Mouse (Mus musculus): ENCODE measurements at regions not wholly inside any gene's neighbourhood (a gene's known extent, or its start where the extent isn't known, plus 50 kb on each side); places are given as distances from the start of the nearest gene placed in this dataset.
"Not testable (repeated sequence)": the region's sequence is repeated elsewhere in the genome, so short reads cannot be mapped to it uniquely, and the experiment has no call there.

- not testable (repeated sequence) for DNase-seq (ENCODE audit: low spot score in 2 of 2)
Measured at GRCm38 (mm10) chr12:23026976-23027375, 753.1 kb downstream of the Gm10330 start.

GRCm38 (mm10) chr12:23023556-23023955 is 756.5 kb downstream of the Gm10330 start:
- not testable (repeated sequence) for DNase-seq (ENCODE audit: low spot score in 2 of 2)

- peak in 1 of 2 experiments; percentile 13 for DNase-seq (ENCODE audit: low spot score in 2 of 2)
Measured at GRCm38 (mm10) chr12:23010199-23010598, 769.9 kb downstream of the Gm10330 start.

GRCm38 (mm10) chr12:23009662-23010061 is 770.4 kb downstream of the Gm10330 start:
- not testable (repeated sequence) for DNase-seq (ENCODE audit: low spot score in 2 of 2)
